Mouse (Mus musculus) c-Kit-positive CD71-negative TER-119-negative erythroid progenitor cells, embryonic 14.5 days (primary cell): ENCODE data around the gene Clcn2.

Experiments
- DNase-seq: peaks from one replicate; pipeline ENCODE4 v3.0.0-alpha.2; 2013; ENCODE audit warnings: low read depth

Gene Clcn2

GRCm38 (mm10) chr16:20722736-20723135, 5.2 kb upstream of the Clcn2 start:
- DNase-seq, result no peak

- DNase-seq, result no peak
Measured at GRCm38 (mm10) chr16:20721808-20722207, 4.3 kb upstream of the Clcn2 start.

GRCm38 (mm10) chr16:20717978-20718670, 578 bp upstream of the Clcn2 start:
- DNase-seq, result no peak

- no peak for DNase-seq
Measured at GRCm38 (mm10) chr16:20716841-20717180, 735 bp downstream of the Clcn2 start.

DNA sequence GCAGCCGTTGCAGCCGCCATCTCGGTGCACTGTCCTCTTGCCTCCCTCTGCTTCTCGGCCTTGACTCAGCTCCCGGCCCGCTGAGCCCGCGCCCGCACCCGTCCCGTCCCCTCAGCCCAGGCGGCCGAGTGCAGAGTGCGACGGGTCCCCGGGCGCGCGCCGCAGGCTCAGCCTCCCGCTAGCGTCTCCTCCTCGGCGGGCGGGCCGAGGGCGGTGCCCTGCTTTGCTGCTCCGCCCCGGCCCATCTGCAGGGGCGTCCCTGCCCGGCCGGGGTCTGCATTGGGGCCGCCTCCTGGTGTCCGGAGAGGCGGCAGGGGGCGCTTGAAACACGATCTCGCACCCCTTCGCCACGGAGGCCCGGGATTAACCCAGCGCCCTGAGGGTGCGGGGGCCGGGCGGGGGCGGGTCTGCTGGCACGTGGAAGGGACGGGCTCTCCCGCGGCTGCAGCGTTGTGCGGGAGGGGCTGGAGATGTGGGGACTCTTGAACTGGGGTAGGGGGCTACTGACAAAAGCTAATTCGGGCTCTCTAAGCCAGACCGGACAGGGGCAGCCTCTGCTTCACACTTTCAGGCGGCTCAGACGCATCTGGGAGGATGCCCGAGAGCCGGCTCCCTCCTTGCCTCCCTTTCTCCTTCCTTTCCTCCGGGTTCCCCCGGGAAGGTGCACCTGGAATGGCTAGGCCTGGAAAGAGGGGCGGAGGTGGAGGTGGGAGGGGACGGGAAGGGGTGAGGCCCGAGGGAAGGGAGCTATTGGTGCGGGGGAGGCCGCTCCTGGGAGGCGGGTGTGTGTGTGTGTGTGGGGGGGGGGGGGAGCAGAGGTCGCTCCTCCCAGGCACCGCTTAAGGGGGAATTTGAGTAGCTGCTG, 1.3 kb downstream of the Clcn2 start:
- DNase-seq, result no peak

DNA sequence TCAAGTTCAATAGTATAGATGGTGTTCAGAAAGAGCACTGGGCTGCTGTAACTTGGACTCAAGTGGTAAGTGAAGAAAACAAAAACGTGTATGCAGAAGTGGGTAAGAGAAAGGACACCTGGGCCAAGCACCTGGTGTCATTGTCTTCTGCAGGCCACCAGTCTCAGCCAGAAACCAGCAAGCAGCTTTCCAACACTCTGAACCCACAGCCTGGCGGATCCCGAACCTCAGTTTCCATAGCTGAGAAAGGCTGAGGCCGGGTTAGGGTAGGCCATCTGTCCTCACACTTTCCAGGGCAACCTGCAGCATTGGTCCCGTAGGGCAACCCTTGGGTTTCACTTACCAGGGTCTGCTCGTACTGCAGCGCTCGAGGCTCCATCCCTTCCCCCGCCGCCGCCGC, 2.0 kb downstream of the Clcn2 start:
- DNase-seq, result no peak

DNA sequence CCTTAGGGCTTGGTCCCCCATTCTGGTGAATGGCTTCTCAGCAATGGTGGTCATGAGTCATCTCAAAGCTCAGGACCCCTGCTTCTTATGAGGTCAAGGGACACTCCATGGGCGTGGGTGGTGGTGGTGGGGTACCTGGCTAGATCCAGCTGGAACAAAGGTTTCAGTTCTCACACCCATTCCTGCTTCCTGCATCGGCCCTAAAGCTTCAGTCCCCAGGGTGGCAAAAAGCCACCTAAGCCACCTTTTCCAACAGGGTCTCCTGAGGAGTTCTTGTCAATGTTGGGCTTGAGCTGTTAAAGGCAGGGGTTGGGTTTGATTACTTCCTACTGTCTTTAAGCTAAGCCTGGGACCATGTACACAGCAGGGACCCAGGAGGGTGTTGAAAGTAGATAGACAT, 2.4 kb downstream of the Clcn2 start:
- DNase-seq, result no peak

- DNase-seq, result no peak
Measured at GRCm38 (mm10) chr16:20714307-20715080, 3.1 kb downstream of the Clcn2 start.

- DNase-seq, result no peak
Measured at GRCm38 (mm10) chr16:20712889-20713288, 4.7 kb downstream of the Clcn2 start.

DNA sequence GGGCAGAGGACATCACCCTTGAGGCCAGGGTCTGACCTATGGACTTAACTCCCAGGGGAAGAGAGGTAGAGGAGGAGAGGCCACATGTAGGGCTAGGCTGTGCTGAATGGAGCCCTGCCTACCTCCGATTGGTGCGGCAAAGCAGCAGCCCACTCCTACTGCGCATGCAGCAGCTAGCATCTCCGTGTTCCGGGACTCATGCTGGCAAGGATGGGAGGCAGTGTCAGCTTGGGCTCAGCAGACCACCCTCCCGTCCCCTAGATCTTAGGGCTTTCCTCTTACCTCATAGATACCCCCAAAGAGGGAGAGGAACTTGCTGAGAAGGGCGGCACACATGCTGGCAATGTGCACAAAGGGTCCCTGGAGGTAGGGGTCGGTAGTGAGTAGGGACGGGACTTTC, 5.4 kb downstream of the Clcn2 start:
- DNase-seq, result no peak

- no peak for DNase-seq
Measured at GRCm38 (mm10) chr16:20710810-20711209, 6.7 kb downstream of the Clcn2 start.

DNA sequence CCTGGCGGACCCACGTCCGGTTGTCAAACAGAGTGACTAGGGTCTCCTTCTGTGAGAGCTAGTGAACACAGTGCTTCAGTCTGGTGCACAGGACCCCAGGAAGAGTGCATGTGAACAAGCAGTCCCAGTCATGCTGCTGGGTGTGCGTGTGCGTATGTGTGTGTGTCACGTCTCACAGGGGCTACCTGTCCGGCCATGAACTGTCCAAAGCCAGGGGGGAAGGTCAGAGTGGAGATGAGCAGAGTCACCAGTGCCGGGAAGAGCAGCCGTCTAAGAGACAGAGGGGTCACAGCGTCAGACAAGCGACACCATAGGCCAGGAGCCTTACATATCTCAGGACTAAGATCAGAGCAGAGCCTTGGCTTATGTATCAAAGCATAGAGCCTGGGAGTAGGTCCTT, 7.2 kb downstream of the Clcn2 start:
- no peak for DNase-seq

- no peak for DNase-seq
Measured at GRCm38 (mm10) chr16:20708939-20709734, 8.4 kb downstream of the Clcn2 start.

DNA sequence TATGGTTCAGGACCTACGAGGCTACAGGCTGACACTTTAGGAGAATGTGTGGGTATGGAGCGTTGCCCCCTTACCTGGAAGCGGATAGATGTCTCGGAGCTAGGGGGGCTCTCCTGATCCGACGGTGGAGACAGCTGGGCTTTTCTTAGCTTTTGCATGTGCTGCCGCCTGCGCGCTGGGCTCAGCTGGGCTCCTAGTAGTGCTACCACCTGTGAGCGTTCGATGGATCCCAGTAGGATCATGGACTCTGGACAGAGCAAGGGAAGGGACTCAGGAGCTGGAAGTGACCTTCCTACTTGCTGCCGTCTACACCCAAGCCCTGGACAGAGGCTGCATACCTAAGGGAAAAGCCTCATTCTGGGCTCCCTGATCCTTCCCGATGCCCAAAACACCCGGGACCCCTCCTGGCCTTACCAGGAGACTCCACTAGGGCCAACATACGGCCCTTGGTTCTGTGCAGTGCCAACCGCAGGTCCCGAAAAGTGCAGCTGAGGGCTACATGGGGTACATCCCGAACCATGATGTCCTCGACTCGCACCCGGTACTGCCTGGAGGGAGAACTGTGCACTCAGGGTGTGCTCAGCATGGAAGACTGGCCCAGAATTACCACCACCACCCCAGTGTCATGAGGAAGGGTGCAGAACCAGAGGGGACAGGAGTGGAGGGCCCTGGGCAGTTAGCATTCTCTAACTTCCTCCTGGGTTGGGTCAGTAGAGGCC, 9.2 kb downstream of the Clcn2 start:
- no peak for DNase-seq

GRCm38 (mm10) chr16:20706407-20707055, 11.0 kb downstream of the Clcn2 start:
- DNase-seq, result no peak

GRCm38 (mm10) chr16:20705786-20706185, 11.8 kb downstream of the Clcn2 start:
- DNase-seq, result no peak

- DNase-seq, result no peak
Measured at GRCm38 (mm10) chr16:20703699-20704400, 13.7 kb downstream of the Clcn2 start.

DNA sequence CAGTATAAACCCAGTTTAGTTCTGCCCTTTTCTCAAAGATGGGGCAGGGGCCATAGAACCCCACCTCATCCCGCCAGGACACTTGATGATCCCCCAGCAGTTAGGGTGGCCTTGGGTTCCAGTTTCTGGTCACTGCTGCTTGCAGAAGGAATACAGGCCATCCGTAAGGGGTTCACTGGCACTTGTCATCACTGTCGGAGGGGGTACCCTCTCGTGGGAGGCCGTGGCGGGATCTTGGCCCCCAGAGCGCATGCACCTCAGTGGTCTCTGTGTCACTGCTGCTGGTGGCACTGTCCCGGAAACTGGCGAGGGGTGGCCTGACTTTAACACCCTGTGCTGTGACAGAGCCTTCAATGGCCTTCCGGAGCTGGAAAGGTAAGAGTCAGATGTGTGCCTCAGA, 14.5 kb downstream of the Clcn2 start:
- DNase-seq, result no peak

DNA sequence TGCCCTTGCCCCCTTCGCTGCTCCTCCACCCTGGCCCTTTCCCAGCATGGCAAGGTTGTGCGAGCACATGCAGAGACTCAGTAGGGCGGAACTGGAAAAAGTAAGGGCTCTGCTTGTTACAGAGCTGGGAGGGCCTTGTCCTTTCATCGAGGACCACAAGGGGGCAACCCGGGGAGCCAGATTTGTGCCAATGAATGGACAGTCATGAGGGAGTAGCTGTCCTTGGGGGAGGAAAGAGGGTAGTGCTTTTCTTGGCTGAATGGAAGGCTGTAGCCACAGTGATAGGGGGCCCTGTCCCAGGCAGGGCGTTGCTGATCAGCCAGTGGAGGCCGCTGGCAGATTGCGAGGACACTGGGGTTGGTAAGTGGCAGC, 15.0 kb downstream of the Clcn2 start:
- DNase-seq, result peak; percentile 73
